Mouse (Mus musculus): Measurements from ENCODE around the gene Supt20. TPM values are rescaled to one million over a fixed set of nuclear protein-coding genes. Genes with fewer than 3 reads are reported as not detected.

Supt20 gene
- total and polyA plus RNA-seq, 2 experiments = 15.0 to 16.4 TPM

DNA sequence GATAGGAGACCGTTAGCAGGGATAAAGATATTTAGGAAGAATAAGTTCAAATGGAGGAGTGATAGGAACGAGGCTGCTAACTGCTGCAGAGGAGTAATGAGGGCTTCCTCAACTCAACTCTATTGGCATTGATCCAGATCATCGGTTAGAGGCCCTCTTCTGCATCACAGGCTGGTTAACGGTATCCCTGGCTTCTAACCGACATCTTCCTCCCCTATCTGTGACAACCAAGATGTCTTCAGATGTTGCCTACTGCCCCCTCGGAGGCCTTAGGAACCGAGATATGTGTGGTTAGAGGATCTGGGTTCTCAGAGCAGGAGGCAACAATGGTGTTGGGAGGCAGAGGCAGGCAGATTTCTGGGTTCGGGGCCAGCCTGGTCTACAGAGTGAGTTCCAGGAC is 76.0 kb downstream of the Supt20 start:
- Histone ChIP-seq H3K27me3 (ENCODE audit: control insufficient read depth, insufficient read depth, low read length) (no peaks in the 10 kb centered on the region), H3K27ac (replicated peaks; ENCODE audit: insufficient read depth, low read depth, low read length) (no peak overlapping the region), H3K4me3 (ENCODE audit: insufficient read depth, low read depth, low read length) (no peak overlapping the region), H3K36me3 (ENCODE audit: control insufficient read depth, insufficient read depth, low read length) (no peaks in the 10 kb centered on the region), H3K4me1 (ENCODE audit: control insufficient read depth, insufficient read depth, low read length) (peaks cover 17% of the 10 kb centered on the region), H3K9ac (ENCODE audit: low read depth, low read length) (no peak overlapping the region), H3K79me2 (ENCODE audit: control insufficient read depth, insufficient read depth, low read length) (peaks cover 24% of the 10 kb centered on the region; the same call in 1 of the 2 replicates)
- 85% methylated on average over 8 of the region's 8 CpGs for WGBS
- no peak for DNase-seq (ENCODE audit: extremely low read depth, low read depth, low spot score)
- TF ChIP-seq CTCF (IDR thresholded peaks at IDR 0.05; ENCODE audit: low read depth, low read length) (no peak), POLR2A (IDR thresholded peaks at IDR 0.05; ENCODE audit: extremely low read depth, insufficient read depth, low read length) (no peak)

GRCm38 (mm10) chr3:54769349-54770275 is 77.0 kb downstream of the Supt20 start:
- peak overlapping the region; percentile 80 for H3K27ac ChIP-seq (replicated peaks; ENCODE audit: insufficient read depth, low read depth, low read length)
- no peak for TF ChIP-seq CTCF (IDR thresholded peaks at IDR 0.05; ENCODE audit: low read depth, low read length)
- no peak for TF ChIP-seq POLR2A (IDR thresholded peaks at IDR 0.05; ENCODE audit: extremely low read depth, insufficient read depth, low read length)
- peaks cover 19% of the 10 kb centered on the region; the same call in 1 of the 2 replicates for H3K79me2 ChIP-seq (ENCODE audit: control insufficient read depth, insufficient read depth, low read length)
- H3K36me3 ChIP-seq (ENCODE audit: control insufficient read depth, insufficient read depth, low read length) = no peaks in the 10 kb centered on the region
- H3K9ac ChIP-seq (ENCODE audit: low read depth, low read length) = no peak overlapping the region
- WGBS = 56% methylated on average over 17 of the region's 17 CpGs
- H3K27me3 ChIP-seq (ENCODE audit: control insufficient read depth, insufficient read depth, low read length) = no peaks in the 10 kb centered on the region
- H3K4me1 ChIP-seq (ENCODE audit: control insufficient read depth, insufficient read depth, low read length) = peaks cover 17% of the 10 kb centered on the region
- peak; percentile 72 for DNase-seq (ENCODE audit: extremely low read depth, low read depth, low spot score)
- H3K4me3 ChIP-seq (ENCODE audit: insufficient read depth, low read depth, low read length) = no peak overlapping the region

GRCm38 (mm10) chr3:54773613-54774012 is 81.0 kb downstream of the Supt20 start:
- DNase-seq (ENCODE audit: extremely low read depth, low read depth, low spot score) = no peak
- Histone ChIP-seq H3K79me2 (ENCODE audit: control insufficient read depth, insufficient read depth, low read length) (peaks cover 18% of the 10 kb centered on the region; the same call in 1 of the 2 replicates), H3K4me3 (ENCODE audit: insufficient read depth, low read depth, low read length) (no peak overlapping the region), H3K36me3 (ENCODE audit: control insufficient read depth, insufficient read depth, low read length) (no peaks in the 10 kb centered on the region), H3K9ac (ENCODE audit: low read depth, low read length) (no peak overlapping the region), H3K27me3 (ENCODE audit: control insufficient read depth, insufficient read depth, low read length) (no peaks in the 10 kb centered on the region), H3K4me1 (ENCODE audit: control insufficient read depth, insufficient read depth, low read length) (peaks cover 10% of the 10 kb centered on the region), H3K27ac (replicated peaks; ENCODE audit: insufficient read depth, low read depth, low read length) (no peak overlapping the region)
- WGBS = 87% methylated on average over 6 of the region's 6 CpGs
- TF ChIP-seq POLR2A (IDR thresholded peaks at IDR 0.05; ENCODE audit: extremely low read depth, insufficient read depth, low read length) = no peak
- peak; percentile 45 for TF ChIP-seq CTCF (IDR thresholded peaks at IDR 0.05; ENCODE audit: low read depth, low read length)

DNA sequence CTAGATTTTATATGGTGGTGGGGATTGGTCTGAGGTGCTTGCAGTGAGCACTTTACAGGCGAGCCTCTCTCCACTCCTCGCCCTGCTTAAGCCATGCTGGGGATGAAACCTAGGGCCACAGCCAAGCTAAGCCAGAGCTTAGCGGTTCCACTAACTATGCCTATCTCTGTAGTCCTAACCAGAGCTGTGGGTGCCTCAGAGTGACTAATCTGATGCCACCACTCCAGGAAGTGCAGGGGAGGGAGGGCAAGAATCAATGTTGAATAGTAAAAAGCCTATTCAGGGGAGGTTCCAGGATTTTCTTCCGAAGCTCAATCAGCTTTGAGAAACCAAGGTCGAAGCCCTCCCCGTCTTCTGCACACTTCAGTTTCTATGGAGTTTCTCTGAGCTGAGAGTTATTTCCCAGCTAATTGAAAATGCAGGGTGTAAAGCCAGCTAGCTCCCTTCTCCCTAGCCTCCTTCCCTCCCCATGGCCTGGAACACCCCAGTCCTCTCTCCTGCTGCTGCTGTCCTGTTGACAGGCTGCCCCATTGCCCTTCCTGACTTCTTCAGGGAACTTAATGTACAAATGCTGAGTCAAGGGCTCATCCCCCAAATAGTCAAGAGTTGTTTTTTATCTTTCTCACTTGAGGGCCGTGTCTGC is 83.5 kb downstream of the Supt20 start:
- TF ChIP-seq CTCF (IDR thresholded peaks at IDR 0.05; ENCODE audit: low read depth, low read length) (no peak), POLR2A (IDR thresholded peaks at IDR 0.05; ENCODE audit: extremely low read depth, insufficient read depth, low read length) (no peak)
- no peak overlapping the region for H3K27ac ChIP-seq (replicated peaks; ENCODE audit: insufficient read depth, low read depth, low read length)
- H3K27me3 ChIP-seq (ENCODE audit: control insufficient read depth, insufficient read depth, low read length) = no peaks in the 10 kb centered on the region
- no peak overlapping the region for H3K4me3 ChIP-seq (ENCODE audit: insufficient read depth, low read depth, low read length)
- no peaks in the 10 kb centered on the region for H3K4me1 ChIP-seq (ENCODE audit: control insufficient read depth, insufficient read depth, low read length)
- H3K36me3 ChIP-seq (ENCODE audit: control insufficient read depth, insufficient read depth, low read length) = no peaks in the 10 kb centered on the region
- 79% methylated on average over 7 of the region's 7 CpGs for WGBS
- no peak for DNase-seq (ENCODE audit: extremely low read depth, low read depth, low spot score)
- peaks cover 15% of the 10 kb centered on the region; the same call in 1 of the 2 replicates for H3K79me2 ChIP-seq (ENCODE audit: control insufficient read depth, insufficient read depth, low read length)
- no peak overlapping the region for H3K9ac ChIP-seq (ENCODE audit: low read depth, low read length)

Other genes starting within 250 kb of the Supt20 start
- not detected in 2 replicates for gene Gm21958, start 21.5 kb downstream of the Supt20 start, total RNA-seq (2014; rRNA removed)
- gene Gm21958, start 21.5 kb downstream of the Supt20 start, polyA plus RNA-seq (2012; rRNA removed) = not detected in 2 replicates
- 17.4 and 22.1 TPM in 2 replicates for gene Exosc8, start 42.6 kb downstream of the Supt20 start, total RNA-seq (2014; rRNA removed)
- gene Exosc8, start 42.6 kb downstream of the Supt20 start, polyA plus RNA-seq (2012; rRNA removed) = 8.0 and 10.1 TPM in 2 replicates
- 28.3 and 33.4 TPM in 2 replicates for gene Alg5, start 42.7 kb downstream of the Supt20 start, total RNA-seq (2014; rRNA removed)
- gene Alg5, start 42.7 kb downstream of the Supt20 start, polyA plus RNA-seq (2012; rRNA removed) = 14.8 and 17.5 TPM in 2 replicates
- gene Smad9, start 62.8 kb downstream of the Supt20 start, total RNA-seq (2014; rRNA removed) = 3.8 and 7.2 TPM in 2 replicates
- 2.1 and 4.6 TPM in 2 replicates for gene Smad9, start 62.8 kb downstream of the Supt20 start, polyA plus RNA-seq (2012; rRNA removed)
- gene Rfxap, start 115.0 kb downstream of the Supt20 start, total RNA-seq (2014; rRNA removed) = 10.6 and 11.4 TPM in 2 replicates
- 10.8 and 13.1 TPM in 2 replicates for gene Rfxap, start 115.0 kb downstream of the Supt20 start, polyA plus RNA-seq (2012; rRNA removed)
- not detected in 2 replicates for gene Sertm1, start 223.1 kb downstream of the Supt20 start, total RNA-seq (2014; rRNA removed)
- not detected in 2 replicates for gene Sertm1, start 223.1 kb downstream of the Supt20 start, polyA plus RNA-seq (2012; rRNA removed)

Data from liver, adult 2 months (tissue).